Mouse (Mus musculus) lung, adult 18-20 months (tissue): ENCODE measurements around the gene Gata1.
"Not testable (repeated sequence)": the region's sequence is repeated elsewhere in the genome, so short reads cannot be mapped to it uniquely, and the experiment has no call there.

Experiments
- DNase-seq, 2 experiments: peaks; one replicate each; pipeline ENCODE4 v3.0.0; 2022; ENCODE audit warnings: mixed read lengths in 2 of 2

Gata1 gene

DNA sequence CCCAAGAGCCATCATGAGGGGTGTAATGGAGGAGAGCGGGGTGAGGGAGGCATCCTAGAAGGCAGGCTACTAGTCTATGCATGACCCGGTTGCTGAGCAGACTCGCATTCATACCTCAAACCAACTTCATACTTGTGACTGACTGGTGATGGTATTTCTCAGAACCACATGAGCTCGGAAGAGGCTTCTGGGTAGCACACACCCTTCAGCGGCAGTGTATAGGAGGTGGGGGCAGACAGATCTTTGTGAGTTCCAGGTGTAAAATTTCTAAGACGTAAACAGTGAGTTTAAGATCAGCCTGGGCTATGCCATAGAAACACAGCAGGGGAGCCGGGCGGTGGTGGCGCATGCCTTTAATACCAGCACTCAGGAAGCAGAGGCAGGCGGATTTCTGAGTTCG lies at the start of gene Gata1:
Gata1 (minus strand) TSS at position 180 of the 400 bp plus-strand sequence.
- no peak for DNase-seq

DNA sequence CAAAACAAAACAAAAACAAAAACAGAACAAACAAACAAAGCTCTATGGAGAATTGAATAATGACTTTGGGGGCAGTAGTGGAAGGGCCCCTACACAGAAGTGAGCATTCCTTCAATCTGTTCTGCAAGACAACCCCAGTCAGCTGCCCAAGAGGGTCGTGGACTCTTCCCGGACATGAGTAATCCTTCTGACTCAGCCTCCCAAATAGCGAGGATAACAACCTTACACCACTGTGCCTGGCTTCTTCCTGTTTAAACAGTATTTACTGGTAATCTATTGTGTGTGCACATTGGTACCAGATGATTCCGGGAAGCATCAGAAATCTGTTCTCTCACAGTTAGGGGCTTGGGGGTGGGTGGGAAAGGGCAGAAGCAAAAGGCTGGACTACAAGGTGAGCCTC lies 48.9 kb upstream of the Gata1 start:
- DNase-seq: no peak

- DNase-seq: no peak
These were observed 46.9 kb upstream of the Gata1 start for GRCm38 (mm10) chrX:8024795-8025194.

GRCm38 (mm10) chrX:8020111-8020778 lies 42.4 kb upstream of the Gata1 start:
- no peak for DNase-seq

- DNase-seq: no peak
These were observed 40.4 kb upstream of the Gata1 start, which contains the start of gene Glod5 for GRCm38 (mm10) chrX:8018286-8018685. TSS of gene Glod5 (minus strand) at chrX:8018492.

GRCm38 (mm10) chrX:8017142-8017541 lies 39.3 kb upstream of the Gata1 start:
- peak; percentile 3 to 14 for DNase-seq

- not testable (repeated sequence) for DNase-seq
These were observed 37.8 kb upstream of the Gata1 start for GRCm38 (mm10) chrX:8015675-8016074.

GRCm38 (mm10) chrX:8013569-8014314 lies 35.9 kb upstream of the Gata1 start:
- no peak for DNase-seq

GRCm38 (mm10) chrX:8013157-8013556 lies 35.3 kb upstream of the Gata1 start:
- DNase-seq: no peak

DNA sequence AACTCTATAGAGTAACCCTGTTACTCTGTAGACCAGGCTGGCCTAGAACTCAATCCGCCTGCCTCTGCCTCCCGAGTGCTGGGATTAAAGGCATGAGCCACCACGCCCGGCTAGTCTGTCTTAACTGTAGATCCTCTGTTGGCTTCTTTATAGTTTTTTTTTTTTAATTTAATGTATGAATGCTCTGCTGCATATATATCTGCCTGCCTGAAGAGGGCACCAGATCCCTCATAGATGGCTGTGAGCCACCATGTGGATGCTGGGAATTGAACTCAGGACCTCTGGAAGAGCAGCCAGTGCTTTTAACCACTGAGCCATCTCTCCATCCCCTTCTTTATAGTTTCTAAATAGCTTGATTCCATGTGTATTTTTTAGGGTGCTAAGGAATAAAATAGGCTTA lies 31.5 kb upstream of the Gata1 start:
- DNase-seq: not testable (repeated sequence)

- no peak for DNase-seq
These were observed 30.7 kb upstream of the Gata1 start for GRCm38 (mm10) chrX:8008543-8008942.

DNA sequence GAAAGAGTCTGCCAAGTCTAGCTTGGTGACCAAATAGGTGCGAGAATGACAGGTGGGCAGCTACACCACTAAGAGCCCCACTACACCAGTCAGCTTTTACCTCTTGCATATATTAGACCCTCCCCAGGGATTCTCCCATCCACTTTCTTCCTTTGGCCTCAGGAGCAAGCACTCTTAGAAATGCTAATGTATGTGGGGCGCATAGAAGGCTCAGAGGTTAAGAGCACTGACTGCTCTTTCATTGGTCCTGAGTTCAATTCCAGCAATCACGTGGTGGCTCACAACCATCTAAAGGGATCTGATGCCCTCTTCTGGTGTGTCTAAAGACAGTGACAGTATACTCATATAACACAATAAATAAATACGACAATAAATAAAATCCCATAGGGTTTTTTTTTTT lies 25.1 kb upstream of the Gata1 start:
- DNase-seq: no peak

- no peak for DNase-seq
These were observed 24.1 kb upstream of the Gata1 start for GRCm38 (mm10) chrX:8002001-8002400.

DNA sequence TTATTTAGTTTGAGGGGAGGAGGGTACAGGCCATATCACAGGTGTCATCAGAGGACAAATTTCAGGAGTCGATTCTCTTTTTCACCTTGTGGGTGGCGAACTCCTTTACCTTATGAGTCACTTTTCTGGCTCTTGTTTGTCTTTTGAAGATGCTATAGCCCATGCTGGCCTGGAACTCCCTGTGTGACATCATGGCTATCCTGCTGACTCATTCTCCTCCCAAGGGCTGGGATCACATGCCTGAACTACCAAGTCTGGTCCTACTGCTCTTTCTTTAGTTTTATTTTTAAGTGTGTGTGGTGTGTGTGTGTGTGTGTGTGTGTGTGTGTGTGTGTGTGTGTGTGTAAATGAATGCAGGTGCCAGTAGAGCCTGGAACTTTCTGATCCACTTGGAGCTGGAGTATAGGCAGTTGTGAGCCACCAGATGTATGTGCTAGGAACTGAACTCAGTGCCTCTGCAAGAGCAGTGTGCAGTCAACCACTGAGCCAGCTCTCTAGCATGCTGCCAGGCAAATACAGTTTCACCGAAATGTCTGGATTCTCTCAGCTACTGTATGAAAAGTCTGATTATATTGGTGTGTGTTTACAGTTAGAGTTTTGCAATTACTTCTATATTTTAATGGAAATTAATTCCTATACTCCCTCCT lies 22.8 kb upstream of the Gata1 start:
- DNase-seq: no peak

- no peak for DNase-seq
These were observed 15.3 kb upstream of the Gata1 start for GRCm38 (mm10) chrX:7993068-7993735.

- DNase-seq: no peak
These were observed 14.7 kb upstream of the Gata1 start for GRCm38 (mm10) chrX:7992379-7993067.

DNA sequence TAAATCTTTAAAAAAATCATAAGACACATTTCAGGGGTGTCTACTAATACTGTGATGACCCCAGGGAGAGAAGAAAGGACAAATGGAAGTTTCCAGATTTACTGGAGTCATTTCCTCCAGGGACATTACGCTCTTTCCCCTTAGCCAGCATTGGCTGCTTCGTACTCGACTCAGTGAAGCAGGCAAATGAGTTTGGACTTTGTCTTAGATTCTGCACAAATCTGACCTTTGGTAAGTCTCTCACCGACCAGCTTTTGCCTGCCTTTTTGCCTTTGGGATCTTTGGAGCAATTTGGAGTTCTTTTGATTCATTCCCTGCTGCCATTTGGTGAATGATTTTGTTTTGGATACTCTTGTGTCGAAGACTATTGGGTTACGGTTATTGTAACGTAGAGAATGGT lies 3.5 kb upstream of the Gata1 start:
- no peak for DNase-seq

GRCm38 (mm10) chrX:7971292-7971691 lies 6.6 kb downstream of the Gata1 start:
- DNase-seq: no peak

GRCm38 (mm10) chrX:7968899-7969298 lies 9.0 kb downstream of the Gata1 start:
- no peak for DNase-seq

- no peak for DNase-seq
These were observed 9.6 kb downstream of the Gata1 start for GRCm38 (mm10) chrX:7968226-7968625.

DNA sequence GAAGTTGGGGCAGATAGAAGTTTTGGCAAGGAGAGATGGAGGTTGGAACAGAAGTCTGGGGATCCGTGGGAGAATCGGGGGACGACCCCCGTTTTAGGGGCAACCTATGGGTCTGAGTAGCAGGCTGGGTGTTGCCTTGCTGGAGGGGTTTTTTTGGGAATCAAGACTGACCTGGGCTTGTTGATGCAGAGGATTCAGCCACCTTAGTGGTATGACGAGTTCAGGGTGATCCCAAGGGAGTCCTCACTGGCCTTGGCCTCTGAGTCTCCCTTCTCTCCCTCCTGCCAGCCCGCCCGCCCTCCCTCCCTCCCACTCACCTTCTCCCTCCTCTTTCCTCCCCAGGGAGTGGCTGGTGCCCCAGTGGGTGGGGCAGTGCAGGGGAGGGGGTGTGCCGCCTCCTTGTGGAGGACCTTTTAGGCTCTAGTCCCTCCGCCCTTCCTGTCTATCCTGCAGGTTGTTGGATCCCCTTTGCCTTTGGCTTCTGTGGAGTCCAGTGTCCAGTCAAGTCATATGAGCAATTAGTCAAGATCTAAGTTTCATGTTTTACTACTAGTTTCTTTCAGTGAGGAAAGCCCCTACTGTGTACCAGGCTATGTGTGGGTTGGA lies 10.2 kb downstream of the Gata1 start:
- no peak for DNase-seq

DNA sequence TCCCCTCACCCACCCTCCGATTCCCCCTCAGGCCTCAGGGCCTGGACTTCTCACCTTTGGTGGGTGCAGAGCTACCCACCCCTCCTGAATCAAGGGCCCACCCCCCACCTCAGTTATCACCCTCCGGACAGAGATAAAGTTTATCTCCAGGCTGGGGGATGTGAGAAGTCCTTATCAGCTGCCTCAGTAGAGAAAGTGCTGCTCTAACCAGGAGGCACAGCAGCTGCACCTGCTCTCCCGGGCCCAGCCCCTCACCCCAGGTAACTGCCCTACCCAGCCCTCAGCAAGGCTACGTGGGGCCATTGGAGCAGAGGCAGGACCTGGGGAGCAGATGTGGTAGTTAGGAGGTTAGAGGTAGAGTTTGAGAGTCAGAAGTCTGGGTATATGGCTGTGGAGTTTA lies 11.7 kb downstream of the Gata1 start:
- no peak for DNase-seq
